Mouse (Mus musculus): ENCODE results near the gene Olfr488. TPM values are rescaled to one million over a fixed set of nuclear protein-coding genes. Genes with fewer than 3 reads are reported as not detected.
"Not testable (repeated sequence)": the region's sequence is repeated elsewhere in the genome, so short reads cannot be mapped to it uniquely, and the experiment has no call there.

The Olfr488 gene
- total RNA-seq (2021): not detected
- long read RNA-seq, experiment 1: 0 reads
- long read RNA-seq, experiment 2: 0 reads

DNA sequence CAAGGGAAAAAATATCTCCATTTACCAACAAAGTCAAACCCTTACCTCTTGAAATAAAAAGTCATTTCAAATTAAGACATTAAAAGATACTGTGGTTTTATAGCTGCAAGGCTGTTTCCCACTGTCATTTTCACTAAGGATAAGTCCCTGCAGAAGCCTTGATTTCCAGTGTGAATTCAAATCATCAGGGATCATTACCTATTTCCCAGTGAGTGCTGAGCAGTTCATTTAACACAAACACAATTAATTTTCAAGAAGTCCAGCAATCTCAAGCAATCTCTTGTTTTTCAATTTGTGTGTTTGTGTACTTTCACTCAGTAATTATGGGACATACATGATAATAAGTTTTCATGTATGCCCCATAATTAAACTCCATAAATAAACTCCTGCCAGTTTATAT lies at the start of gene Olfr488:
Olfr488 (minus strand) TSS at position 101 of the 400 bp plus-strand sequence.
- intact Hi-C loops (cut with DNase I): no loop called here
- no peak for DNase-seq

DNA sequence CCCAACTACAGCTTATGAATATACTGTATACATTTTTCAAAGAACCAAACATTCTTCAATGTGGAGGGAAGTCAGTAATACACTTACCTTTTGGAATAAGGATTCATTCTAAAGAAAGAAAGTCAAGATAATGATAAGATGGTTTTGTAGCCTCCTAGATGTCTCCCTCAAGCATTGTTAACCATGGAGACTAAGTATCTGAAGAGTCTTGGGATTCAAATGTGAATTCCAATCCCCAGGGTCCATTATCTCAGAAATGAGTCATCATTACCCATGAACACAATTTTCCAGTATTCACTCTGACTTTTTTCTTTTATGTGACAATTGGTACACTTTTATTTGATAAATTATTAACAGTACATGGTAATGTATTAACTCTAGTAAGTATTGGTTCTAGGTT lies 30.7 kb upstream of the Olfr488 start, which contains the start of gene Olfr490:
Olfr490 (minus strand) TSS at position 101 of the 400 bp plus-strand sequence.
- DNase-seq: no peak
- intact Hi-C loops (cut with DNase I): no loop called here

DNA sequence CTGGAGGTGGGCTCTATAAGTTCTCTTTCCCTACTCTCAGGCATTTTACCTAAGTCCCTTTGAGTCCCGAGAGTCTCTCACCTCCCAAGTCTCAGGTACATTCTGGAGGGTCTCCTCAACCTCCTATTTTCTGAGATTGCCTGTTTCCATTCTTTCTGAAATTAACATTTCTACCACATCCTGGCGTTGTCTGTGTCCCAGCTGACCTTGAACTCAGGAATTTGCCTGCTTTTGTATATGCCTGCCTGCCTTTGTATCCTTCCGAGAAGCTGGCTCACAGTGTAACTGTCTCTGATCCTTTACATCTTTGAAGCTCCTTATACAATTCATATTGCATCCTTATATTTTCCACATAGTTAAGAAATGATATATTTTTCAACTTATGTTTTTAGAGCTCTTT lies 24.6 kb downstream of the Olfr488 start:
- DNase-seq: no peak
- intact Hi-C loops (cut with DNase I): no loop called here

DNA sequence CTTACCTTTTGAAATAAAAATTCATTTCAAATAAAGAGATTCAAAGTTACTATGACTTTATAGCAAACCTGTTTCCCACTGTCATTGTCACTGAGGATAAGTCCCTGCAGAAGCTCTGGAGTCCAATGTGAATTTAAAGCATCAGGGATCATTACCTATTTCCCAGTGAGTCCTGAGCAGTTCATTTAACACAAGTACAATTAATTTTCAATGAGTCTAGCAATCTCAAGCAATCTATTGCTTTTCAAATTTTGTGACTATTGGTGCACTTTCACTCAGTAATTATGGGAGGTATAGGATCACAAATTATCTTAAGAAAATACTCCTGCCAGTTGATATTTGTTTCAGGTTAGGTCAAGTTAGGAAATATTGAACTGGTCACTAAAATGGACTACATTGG lies 43.6 kb downstream of the Olfr488 start, which contains the start of gene Olfr487:
Olfr487 (minus strand) TSS at position 101 of the 400 bp plus-strand sequence.
- intact Hi-C loops (cut with DNase I); DNase-seq: not testable (repeated sequence)

Other genes starting within 250 kb of the Olfr488 start
- gene Olfr478, start 224.4 kb downstream of the Olfr488 start, total RNA-seq (2021): not detected
- not detected for gene Olfr479, start 207.7 kb downstream of the Olfr488 start, total RNA-seq (2021)
- gene Olfr480, start 191.0 kb downstream of the Olfr488 start, total RNA-seq (2021): not detected
- gene Olfr481, start 178.5 kb downstream of the Olfr488 start, total RNA-seq (2021): not detected
- under 1 TPM; 0.32 to 0.64 TPM for gene Olfr482, start 160.8 kb downstream of the Olfr488 start, total RNA-seq (2021)
- not detected for gene Olfr483, start 157.5 kb downstream of the Olfr488 start, total RNA-seq (2021)
- gene Olfr484, start 130.9 kb downstream of the Olfr488 start, total RNA-seq (2021): not detected
- gene Olfr485, start 98.5 kb downstream of the Olfr488 start, total RNA-seq (2021): not detected
- not detected for gene Olfr486, start 85.6 kb downstream of the Olfr488 start, total RNA-seq (2021)
- not detected for gene Olfr487, start 43.7 kb downstream of the Olfr488 start, total RNA-seq (2021)
- not detected for gene Olfr490, start 30.6 kb upstream of the Olfr488 start, total RNA-seq (2021)
- not detected for gene Olfr491, start 55.1 kb upstream of the Olfr488 start, total RNA-seq (2021)
- not detected for gene Olfr492, start 65.3 kb upstream of the Olfr488 start, total RNA-seq (2021)
- not detected for gene Olfr493, start 88.6 kb upstream of the Olfr488 start, total RNA-seq (2021)
- gene Olfr494, start 107.0 kb upstream of the Olfr488 start, total RNA-seq (2021): not detected
- not detected for gene Olfr495, start 134.8 kb upstream of the Olfr488 start, total RNA-seq (2021)
- not detected for gene Olfr497, start 162.1 kb upstream of the Olfr488 start, total RNA-seq (2021)
- not detected for gene Olfr498, start 207.0 kb upstream of the Olfr488 start, total RNA-seq (2021)

Data from gastrocnemius, postnatal 36 days (tissue).